Mouse (Mus musculus) forelimb bud, embryonic 11.5 days (tissue): ENCODE data around the gene Tomm5.
"Not testable (repeated sequence)": the region's sequence is repeated elsewhere in the genome, so short reads cannot be mapped to it uniquely, and the experiment has no call there.

Experiments
- DNase-seq: peaks from one replicate; pipeline ENCODE4 v3.0.0-alpha.2; 2012; ENCODE audit warnings: low read depth, low spot score

The Tomm5 gene

GRCm38 (mm10) chr4:45066036-45066730, 41.7 kb downstream of the Tomm5 start:
- no peak for DNase-seq

GRCm38 (mm10) chr4:45064577-45064976, 43.3 kb downstream of the Tomm5 start:
- DNase-seq = no peak

- DNase-seq = not testable (repeated sequence)
Observed at GRCm38 (mm10) chr4:45063836-45064235, 44.1 kb downstream of the Tomm5 start.

GRCm38 (mm10) chr4:45055451-45055850, 52.5 kb downstream of the Tomm5 start:
- DNase-seq = no peak
